Mouse (Mus musculus): ENCODE measurements at regions not wholly inside any gene's neighbourhood (a gene's known extent, or its start where the extent isn't known, plus 50 kb on each side); places are given as distances from the start of the nearest gene placed in this dataset.

- DNase-seq: peak; percentile 34
Observed at GRCm38 (mm10) chr13:51899319-51900042, 53.0 kb downstream of the Gadd45g start.

- no peak for DNase-seq
Observed at GRCm38 (mm10) chr13:51900043-51900440, 53.6 kb downstream of the Gadd45g start.

GRCm38 (mm10) chr13:51902482-51903285 lies 56.2 kb downstream of the Gadd45g start:
- peak; percentile 70 for DNase-seq

GRCm38 (mm10) chr13:51903324-51903939 lies 57.0 kb downstream of the Gadd45g start:
- peak; percentile 78 for DNase-seq

GRCm38 (mm10) chr13:51905270-51905669 lies 58.8 kb downstream of the Gadd45g start:
- DNase-seq: no peak

- DNase-seq: no peak
Observed at GRCm38 (mm10) chr13:51906103-51906502, 59.6 kb downstream of the Gadd45g start.

- no peak for DNase-seq
Observed at GRCm38 (mm10) chr13:51908514-51908913, 62.0 kb downstream of the Gadd45g start.

GRCm38 (mm10) chr13:51911296-51911998 lies 65.0 kb downstream of the Gadd45g start:
- DNase-seq: no peak

- DNase-seq: no peak
Observed at GRCm38 (mm10) chr13:51912477-51912876, 66.0 kb downstream of the Gadd45g start.

GRCm38 (mm10) chr13:51912994-51913393 lies 66.5 kb downstream of the Gadd45g start:
- DNase-seq: no peak

- DNase-seq: peak; percentile 37
Observed at GRCm38 (mm10) chr13:51916666-51917240, 70.3 kb downstream of the Gadd45g start.

GRCm38 (mm10) chr13:51917658-51918057 lies 71.2 kb downstream of the Gadd45g start:
- DNase-seq: peak; percentile 94

GRCm38 (mm10) chr13:51918108-51918507 lies 71.6 kb downstream of the Gadd45g start:
- no peak for DNase-seq

GRCm38 (mm10) chr13:51918781-51919170 lies 72.3 kb downstream of the Gadd45g start:
- peak; percentile 76 for DNase-seq

GRCm38 (mm10) chr13:51919171-51919793 lies 72.8 kb downstream of the Gadd45g start:
- peak; percentile 62 for DNase-seq

GRCm38 (mm10) chr13:51919937-51920336 lies 73.5 kb downstream of the Gadd45g start:
- DNase-seq: no peak

GRCm38 (mm10) chr13:51920511-51921351 lies 74.3 kb downstream of the Gadd45g start:
- peak; percentile 95 for DNase-seq

- no peak for DNase-seq
Observed at GRCm38 (mm10) chr13:51921550-51921949, 75.1 kb downstream of the Gadd45g start.

GRCm38 (mm10) chr13:51926764-51927163 lies 80.3 kb downstream of the Gadd45g start:
- DNase-seq: peak; percentile 40

- DNase-seq: no peak
Observed at GRCm38 (mm10) chr13:51929730-51930129, 83.3 kb downstream of the Gadd45g start.

GRCm38 (mm10) chr13:51930301-51930747 lies 83.8 kb downstream of the Gadd45g start:
- peak; percentile 52 for DNase-seq

Data from retina, postnatal 1 day (tissue).